Mouse (Mus musculus) lung, postnatal 0 days (tissue): ENCODE results near the gene Tmem115.

Experiments used
- CTCF ChIP-seq: IDR thresholded peaks from 2 replicates; pipeline ENCODE4 v1.5.1; 2016; ENCODE audit warnings: antibody characterized with exemption, mild to moderate bottlenecking
- EP300 ChIP-seq: IDR thresholded peaks from 2 replicates; pipeline ENCODE4 v1.6.1; 2016; ENCODE audit warnings: antibody characterized with exemption, mild to moderate bottlenecking, control low read depth

GRCm38 (mm10) chr9:107582509-107583062, 48.8 kb downstream of the Tmem115 start:
- TF ChIP-seq EP300 (no peak), CTCF (no peak)
